Mouse (Mus musculus) intestine, embryonic 14.5 days (tissue): ENCODE data around the gene Serpina16. TPM values are rescaled to one million over a fixed set of nuclear protein-coding genes. Genes with fewer than 3 reads are reported as not detected.
"Not testable (repeated sequence)": the region's sequence is repeated elsewhere in the genome, so short reads cannot be mapped to it uniquely, and the experiment has no call there.

Experiments
- ATAC-seq: fragments of 200-750 bp; cut with Nextera tagmentation; replicated peaks from 2 replicates; pipeline ENCODE4 v1.8.0; 2017; ENCODE audit warnings: low read depth, moderate number of reproducible peaks, moderate TSS enrichment, moderate library complexity; ENCODE audit not compliant: low FRiP score, low TSS enrichment
- DNase-seq: peaks from one replicate; pipeline ENCODE4 v3.0.0-alpha.2; 2018; ENCODE audit warnings: low spot score
- H3K27ac ChIP-seq: fragments of 300-500 bp; sonication (generic); 2 replicates; pipeline ENCODE4 v1.5.1; 2014; ENCODE audit warnings: low read depth, mild to moderate bottlenecking, control low read depth
- H3K27me3 ChIP-seq: fragments of 300-500 bp; sonication (generic); replicated peaks from 2 replicates; pipeline ENCODE4 v1.6.1; 2014; ENCODE audit warnings: low read length, control low read depth; ENCODE audit not compliant: control insufficient read depth, insufficient read depth
- H3K36me3 ChIP-seq: fragments of 300-500 bp; sonication (generic); 2 replicates; pipeline ENCODE4 v1.6.1; 2014; ENCODE audit warnings: low read length, control low read depth; ENCODE audit not compliant: control insufficient read depth, insufficient read depth
- H3K4me1 ChIP-seq: fragments of 300-500 bp; sonication (generic); replicated peaks from 2 replicates; pipeline ENCODE4 v1.6.1; 2014; ENCODE audit warnings: low read length, control low read depth, mixed read lengths; ENCODE audit not compliant: control insufficient read depth, insufficient read depth
- H3K4me2 ChIP-seq: fragments of 300-500 bp; sonication (generic); 2 replicates; pipeline ENCODE4 v1.6.1; 2014; ENCODE audit warnings: low read length
- H3K4me3 ChIP-seq: fragments of 300-500 bp; sonication (generic); 2 replicates; pipeline ENCODE4 v1.5.1; 2014; ENCODE audit warnings: low read depth, low read length, control low read depth, mixed read lengths
- H3K9ac ChIP-seq: fragments of 300-500 bp; sonication (generic); 2 replicates; pipeline ENCODE4 v1.6.1; 2014; ENCODE audit warnings: mild to moderate bottlenecking, low read length
- H3K9me3 ChIP-seq: fragments of 300-500 bp; sonication (generic); 2 replicates; pipeline ENCODE4 v1.6.1; 2016; ENCODE audit warnings: low read length, control low read depth; ENCODE audit not compliant: control insufficient read depth
- WGBS: fragments of 180-500 bp; shearing (Covaris S2); extraction: QIAGEN DNeasy Blood & Tissue Kit; methylation state at CpG from one replicate; pipeline ENCODE4 v1.1.7; 2014; 5-methylcytosine and 5-hydroxymethylcytosine counted together
- polyA plus RNA-seq: library from polyadenylated mRNA; unstranded; fragments of >200 nt; fragmentation: Nextera tagmentation; extraction: Ambion mirVana; gene quantifications from 2 replicates; pipeline ENCODE4 v1.2.1, GENCODE M21; 2014

Gene Serpina16
- polyA plus RNA-seq, 1 experiment from 2014 or later: 0.27 TPM

- DNase-seq (no peak), ATAC-seq (no peak)
- Histone ChIP-seq H3K27ac (no peak overlapping the region), H3K4me1 (no peaks in the 10 kb centered on the region), H3K9me3 (no peaks in the 10 kb centered on the region), H3K36me3 (no peaks in the 10 kb centered on the region), H3K4me2 (no peak overlapping the region), H3K27me3 (no peaks in the 10 kb centered on the region), H3K9ac (no peak overlapping the region), H3K4me3 (no peak overlapping the region)
- 83% methylated on average over 5 of the region's 5 CpGs for WGBS
Observed at GRCm38 (mm10) chr12:103670344-103670743, 5.6 kb downstream of the Serpina16 start.

DNA sequence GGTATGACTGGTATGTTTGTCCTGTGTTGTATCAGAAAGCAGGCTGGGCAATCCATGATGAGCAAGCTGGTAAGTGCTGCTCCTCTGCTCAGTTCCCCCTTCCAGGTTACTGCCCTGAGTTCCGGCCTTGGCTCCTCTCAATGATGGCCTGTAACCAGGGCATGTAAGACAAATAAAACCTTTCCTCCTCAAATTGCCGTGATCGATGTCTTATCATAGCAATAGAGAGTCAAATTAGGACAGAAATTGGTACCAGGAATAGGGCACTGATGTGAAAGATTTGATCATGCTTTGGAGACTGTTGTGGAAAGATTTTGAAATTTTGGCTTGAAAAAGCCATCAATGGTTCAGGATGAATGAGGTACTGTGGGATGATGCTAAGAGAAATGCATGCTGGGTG, 10.7 kb downstream of the Serpina16 start:
- Histone ChIP-seq H3K27me3 (no peaks in the 10 kb centered on the region), H3K4me3 (no peak overlapping the region), H3K9ac (no peak overlapping the region), H3K36me3 (no peaks in the 10 kb centered on the region), H3K4me2 (no peak overlapping the region), H3K9me3 (no peaks in the 10 kb centered on the region), H3K27ac (no peak overlapping the region), H3K4me1 (no peaks in the 10 kb centered on the region)
- WGBS: 88% methylated on average over 3 of the region's 3 CpGs
- DNase-seq (no peak), ATAC-seq (no peak)

DNA sequence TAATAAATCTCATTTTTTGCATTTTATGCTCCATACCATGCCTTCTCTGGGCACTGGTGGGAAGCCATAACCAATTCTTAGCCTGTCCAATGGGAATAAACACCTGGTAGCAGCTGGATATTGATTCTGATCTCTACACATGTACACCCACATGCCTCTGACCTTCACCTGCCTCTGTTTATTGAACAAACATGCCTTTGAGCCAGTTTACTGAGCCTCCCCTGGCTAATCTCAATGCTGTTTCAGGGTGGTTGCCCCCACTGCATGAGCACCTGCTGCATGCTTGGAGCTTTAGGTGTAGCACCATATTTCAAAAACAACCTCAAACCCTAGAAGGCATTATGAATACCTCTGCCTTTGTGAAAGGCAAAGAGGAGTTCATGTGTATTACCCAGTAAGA, 13.9 kb downstream of the Serpina16 start:
- H3K4me1 ChIP-seq, H3K9me3 ChIP-seq, H3K4me3 ChIP-seq, H3K27ac ChIP-seq, H3K27me3 ChIP-seq, H3K36me3 ChIP-seq, DNase-seq, ATAC-seq, H3K4me2 ChIP-seq, H3K9ac ChIP-seq: not testable (repeated sequence)

DNA sequence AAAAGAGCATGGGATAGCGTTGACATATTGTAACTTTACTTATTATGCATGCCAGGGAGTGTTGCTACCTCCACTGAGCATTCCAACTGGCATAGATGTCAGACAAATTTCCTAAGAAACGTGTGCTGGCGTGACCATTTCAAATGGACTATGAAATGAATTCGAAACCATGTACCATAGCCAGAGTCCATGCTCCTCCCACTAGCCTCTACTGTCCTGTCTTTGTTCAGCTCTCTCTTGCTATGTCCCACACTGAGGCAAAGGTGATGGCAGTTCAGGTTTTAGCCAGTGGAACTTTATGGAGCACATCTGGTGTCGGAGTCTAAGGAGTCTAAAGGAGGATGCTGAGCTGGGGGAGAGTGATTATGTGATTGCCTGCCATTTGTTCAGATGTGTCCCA, 15.9 kb downstream of the Serpina16 start:
- H3K4me2 ChIP-seq: no peak overlapping the region
- H3K4me1 ChIP-seq: no peaks in the 10 kb centered on the region
- H3K27ac ChIP-seq: no peak overlapping the region
- H3K36me3 ChIP-seq: no peaks in the 10 kb centered on the region
- no peaks in the 10 kb centered on the region for H3K27me3 ChIP-seq
- no peaks in the 10 kb centered on the region for H3K9me3 ChIP-seq
- ATAC-seq: no peak
- no peak overlapping the region for H3K4me3 ChIP-seq
- no peak overlapping the region for H3K9ac ChIP-seq
- 86% methylated on average over 5 of the region's 5 CpGs for WGBS
- DNase-seq: no peak

GRCm38 (mm10) chr12:103659171-103659570, 16.8 kb downstream of the Serpina16 start:
- WGBS: 78% methylated on average over 2 of the region's 2 CpGs
- no peak overlapping the region for H3K27ac ChIP-seq
- no peak overlapping the region for H3K4me2 ChIP-seq
- DNase-seq: no peak
- no peaks in the 10 kb centered on the region for H3K9me3 ChIP-seq
- H3K4me3 ChIP-seq: no peak overlapping the region
- no peaks in the 10 kb centered on the region for H3K4me1 ChIP-seq
- H3K36me3 ChIP-seq: no peaks in the 10 kb centered on the region
- no peaks in the 10 kb centered on the region for H3K27me3 ChIP-seq
- no peak for ATAC-seq
- no peak overlapping the region for H3K9ac ChIP-seq

DNA sequence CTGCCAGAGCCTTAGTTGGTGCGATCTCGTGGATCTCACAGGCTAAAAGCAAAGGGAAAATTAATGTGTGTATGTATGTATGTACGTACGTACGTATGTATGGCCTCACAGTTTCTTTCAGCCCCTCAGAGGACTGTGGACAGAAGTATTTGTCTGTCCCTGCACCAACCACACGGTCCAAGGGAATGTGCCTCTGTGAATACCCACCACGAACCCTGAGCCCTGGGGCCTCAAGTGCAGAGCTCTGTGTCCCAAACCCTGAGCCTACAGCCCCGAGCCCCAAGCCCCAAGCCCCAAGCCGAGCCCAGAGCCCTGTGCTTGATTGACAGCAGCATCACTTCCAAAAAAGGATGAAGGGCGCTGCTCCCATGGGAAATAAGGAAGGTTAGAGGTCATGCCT, 17.9 kb downstream of the Serpina16 start:
- no peaks in the 10 kb centered on the region for H3K36me3 ChIP-seq
- no peak for ATAC-seq
- H3K4me1 ChIP-seq: no peaks in the 10 kb centered on the region
- H3K4me3 ChIP-seq: no peak overlapping the region
- WGBS: 79% methylated on average over 10 of the region's 10 CpGs
- H3K9me3 ChIP-seq: no peaks in the 10 kb centered on the region
- DNase-seq: no peak
- H3K27me3 ChIP-seq: no peaks in the 10 kb centered on the region
- no peak overlapping the region for H3K9ac ChIP-seq
- no peak overlapping the region for H3K27ac ChIP-seq
- no peak overlapping the region for H3K4me2 ChIP-seq

DNA sequence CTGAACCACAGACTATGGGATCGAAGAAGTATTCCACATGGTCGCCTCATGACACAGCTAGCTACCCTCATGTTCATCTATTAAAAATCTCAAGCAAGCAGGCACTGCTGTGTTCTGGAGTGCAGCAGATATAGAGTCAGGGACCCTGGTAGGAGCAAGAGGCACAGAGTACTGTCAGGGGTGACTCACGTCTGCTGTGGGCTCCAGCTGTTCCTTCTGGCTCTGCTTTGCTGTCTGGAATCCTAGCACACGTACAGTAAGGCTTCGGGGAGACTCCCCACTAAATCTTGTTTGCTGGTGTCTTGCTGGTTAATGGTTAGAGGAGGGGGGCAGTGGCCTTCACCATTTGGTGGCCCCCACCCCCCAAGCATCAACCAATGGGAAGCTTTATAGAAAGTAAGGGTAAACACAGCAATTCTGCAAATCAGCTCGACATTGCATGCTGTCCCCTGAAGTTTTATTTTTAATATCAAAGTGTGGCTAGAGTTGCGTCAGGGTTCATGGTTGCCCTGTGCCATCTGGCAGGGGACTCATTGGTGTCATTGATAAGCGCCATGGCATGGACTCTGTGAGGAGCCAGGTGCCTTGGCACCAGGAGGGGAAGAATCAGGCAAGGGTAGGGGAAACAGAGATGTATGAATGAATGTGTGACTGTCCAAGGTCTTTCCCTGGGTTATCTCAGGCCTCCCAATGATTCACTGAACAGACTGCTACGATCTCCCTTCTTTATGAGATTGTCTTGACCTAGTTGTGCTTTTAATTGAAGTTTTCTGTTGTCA, 18.9 kb downstream of the Serpina16 start, which contains the start of gene Serpina6:
Gene Serpina6 (minus strand): TSS at position 365 of the 779 bp plus-strand sequence.
- H3K27me3 ChIP-seq: no peaks in the 10 kb centered on the region
- H3K4me2 ChIP-seq: no peak within 1 kb of the TSS
- no peaks in the 10 kb centered on the region for H3K9me3 ChIP-seq
- no peak within 1 kb of the TSS for H3K4me3 ChIP-seq
- ATAC-seq: no peak
- no peaks in the 10 kb centered on the region for H3K36me3 ChIP-seq
- H3K9ac ChIP-seq: no peak within 1 kb of the TSS
- WGBS: 70% methylated on average over 9 of the region's 9 CpGs
- no peak for DNase-seq
- H3K27ac ChIP-seq: no peak within 1 kb of the TSS
- no peaks in the 10 kb centered on the region for H3K4me1 ChIP-seq

- H3K4me3 ChIP-seq: no peak overlapping the region
- no peaks in the 10 kb centered on the region for H3K4me1 ChIP-seq
- no peaks in the 10 kb centered on the region for H3K27me3 ChIP-seq
- no peaks in the 10 kb centered on the region for H3K9me3 ChIP-seq
- no peak for ATAC-seq
- H3K27ac ChIP-seq: no peak overlapping the region
- WGBS: 89% methylated on average over 7 of the region's 7 CpGs
- H3K36me3 ChIP-seq: no peaks in the 10 kb centered on the region
- H3K9ac ChIP-seq: no peak overlapping the region
- no peak overlapping the region for H3K4me2 ChIP-seq
- DNase-seq: no peak
Observed at GRCm38 (mm10) chr12:103655123-103656044, 20.6 kb downstream of the Serpina16 start.
